Mouse (Mus musculus): ENCODE measurements around the gene Cdc34. TPM values are rescaled to one million over a fixed set of nuclear protein-coding genes. Genes with fewer than 3 reads are reported as not detected.

Gene Cdc34
- total RNA-seq, 2 experiments from 2014 or later: 158 to 159 TPM

DNA sequence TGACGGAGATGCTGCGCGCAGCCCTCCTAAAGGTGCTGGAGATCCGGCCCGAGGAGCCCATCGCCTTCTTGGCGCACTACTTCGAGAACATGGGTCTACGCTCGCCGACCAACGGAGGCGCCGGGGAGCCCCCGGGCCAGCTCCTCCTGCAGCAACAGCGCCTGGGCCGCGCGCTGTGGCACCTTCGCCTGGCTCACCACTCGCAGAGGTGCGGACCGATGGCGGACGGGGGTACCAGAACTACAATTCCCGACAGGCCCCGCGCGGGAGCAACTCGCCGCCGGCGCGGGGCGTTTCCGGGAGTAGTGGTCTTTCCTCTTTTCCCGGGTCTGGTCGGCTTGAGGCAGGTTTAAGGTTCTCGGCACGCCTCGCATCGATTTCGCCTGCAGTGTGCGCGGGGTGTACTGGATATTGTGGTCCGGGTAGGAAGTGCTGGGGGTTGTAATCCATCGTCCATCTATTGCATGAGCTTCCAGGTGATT, 12.4 kb upstream of the Cdc34 start:
- DNase-seq: peak; percentile 75 to 80
- intact Hi-C loops (cut with DNase I): no loop called here

- intact Hi-C loops (cut with DNase I): no loop called here
- DNase-seq: no peak
Observed at GRCm38 (mm10) chr10:79670071-79670888, 11.7 kb upstream of the Cdc34 start.

DNA sequence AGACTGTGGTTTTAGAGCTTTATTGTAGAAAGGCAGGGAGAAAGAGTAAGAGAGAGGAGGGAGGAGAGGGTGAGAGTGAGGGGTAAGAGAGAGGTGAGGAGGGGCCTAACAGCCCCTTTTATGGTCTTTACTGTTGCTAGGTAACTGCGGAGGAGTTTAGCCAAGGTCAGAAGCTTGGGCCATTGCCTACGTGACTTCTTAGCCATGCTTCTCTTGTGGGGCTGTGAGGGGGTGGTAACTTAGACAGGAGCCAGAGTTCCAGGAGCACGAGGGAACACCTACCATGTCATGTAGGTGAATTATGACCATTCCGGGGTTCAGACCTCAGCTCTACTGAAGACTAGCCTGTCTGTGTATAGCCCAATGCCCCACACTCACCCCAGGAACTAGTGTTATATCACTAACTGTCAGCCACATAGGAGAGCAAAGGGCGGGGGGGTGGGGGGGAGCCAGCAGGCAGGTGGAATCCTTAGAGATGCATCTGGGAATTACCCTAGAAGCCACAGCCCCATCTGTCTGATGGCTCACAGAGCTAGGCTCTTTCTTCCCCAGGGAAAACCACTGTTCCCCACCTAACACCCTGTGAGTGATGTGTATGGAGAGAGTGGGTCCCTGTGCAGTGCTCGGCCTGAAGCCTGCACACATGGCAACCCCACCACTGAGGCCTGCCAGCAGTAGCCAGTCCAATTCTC, 10.5 kb upstream of the Cdc34 start:
- intact Hi-C loops (cut with DNase I): no loop called here
- no peak for DNase-seq

DNA sequence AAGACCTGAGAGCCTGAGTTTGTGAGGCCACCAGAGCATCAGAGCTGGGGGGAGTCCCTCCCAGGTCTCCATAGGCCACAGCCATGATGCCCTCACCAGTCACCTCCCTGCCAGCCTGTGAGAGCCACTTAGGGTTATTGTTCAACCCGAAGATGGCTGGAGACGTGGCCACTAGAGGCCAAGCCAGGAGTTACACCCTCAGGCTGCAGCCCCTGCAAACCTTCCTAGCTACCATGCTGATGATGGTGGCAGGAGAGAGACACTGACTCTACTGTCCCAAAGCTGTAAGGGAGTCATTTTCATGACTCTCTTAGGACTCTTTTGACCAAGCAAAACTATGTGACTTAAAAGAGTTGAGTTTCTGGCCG, 9.9 kb upstream of the Cdc34 start:
- no peak for DNase-seq
- intact Hi-C loops (cut with DNase I): no loop called here

GRCm38 (mm10) chr10:79673054-79673453, 8.9 kb upstream of the Cdc34 start:
- no peak for DNase-seq
- intact Hi-C loops (cut with DNase I): no loop called here

- intact Hi-C loops (cut with DNase I): no loop called here
Observed at GRCm38 (mm10) chr10:79675346-79676035, 6.5 kb upstream of the Cdc34 start.

DNA sequence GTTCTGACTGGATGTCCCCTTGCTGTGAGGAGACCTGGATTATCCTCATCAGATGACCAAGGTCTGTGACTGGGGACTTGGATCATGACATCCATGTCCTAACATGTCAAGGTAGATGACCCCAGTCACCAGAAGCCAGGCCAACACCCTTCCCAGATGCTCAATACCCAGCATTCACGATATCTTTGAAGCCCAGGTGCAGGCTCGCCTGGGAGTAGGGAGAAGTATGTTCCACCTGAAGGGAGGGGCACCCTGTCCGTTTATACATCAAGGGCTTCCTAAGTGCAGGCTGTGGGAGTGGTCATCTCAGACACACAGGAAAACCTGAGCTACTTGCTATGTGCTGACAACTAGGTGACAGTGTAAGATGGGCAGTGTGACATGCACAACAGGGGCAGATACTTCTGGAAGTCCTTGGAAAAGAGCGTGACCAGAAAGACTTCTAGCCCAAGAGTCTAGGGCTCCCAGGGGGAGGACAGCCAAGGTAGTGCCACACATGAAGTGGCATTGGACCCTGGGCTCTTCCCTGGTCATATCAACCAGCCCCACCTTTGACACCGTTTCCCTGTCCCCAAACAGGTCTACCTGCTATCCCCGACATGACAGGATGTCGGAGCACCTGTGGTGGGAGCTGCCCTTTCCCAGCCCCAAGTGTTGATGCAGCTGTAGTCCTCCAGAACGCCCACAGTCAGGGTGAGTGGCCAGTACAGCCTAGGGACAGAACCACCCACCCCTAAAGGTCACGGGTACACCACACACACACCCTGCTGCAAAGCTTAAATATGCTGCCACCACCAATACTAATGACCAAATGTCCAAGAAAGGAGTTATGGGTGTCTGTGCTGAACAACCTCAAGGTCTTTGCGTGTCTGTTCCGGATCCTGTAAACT, 1.1 kb upstream of the Cdc34 start:
- no peak for DNase-seq

More at GRCm38 (mm10) chr10:79675346-79676035, 6.5 kb upstream of the Cdc34 start:
- DNase-seq: no peak

DNA sequence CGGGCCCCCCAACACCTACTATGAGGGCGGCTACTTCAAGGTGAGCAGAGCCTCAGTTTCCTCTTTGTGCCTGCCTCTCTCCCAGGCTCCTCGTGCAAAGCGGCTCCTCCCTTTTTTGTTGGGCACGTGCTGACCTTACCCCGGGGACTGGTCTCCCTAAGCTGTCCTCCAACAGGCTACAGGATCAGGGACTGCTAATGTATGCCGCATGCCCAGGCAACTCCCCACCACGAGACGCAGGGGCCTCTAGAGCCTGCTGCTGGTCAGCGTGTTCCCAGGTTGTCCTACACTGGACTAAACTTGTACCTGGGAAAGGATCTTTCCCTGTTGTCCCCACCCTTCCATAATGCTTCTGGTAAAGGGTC, 538 bp downstream of the Cdc34 start:
- intact Hi-C loops (cut with DNase I): no loop called here
- no peak for DNase-seq

More for the DNA sequence above, 1.1 kb upstream of the Cdc34 start:
- intact Hi-C loops (cut with DNase I): no loop called here

DNA sequence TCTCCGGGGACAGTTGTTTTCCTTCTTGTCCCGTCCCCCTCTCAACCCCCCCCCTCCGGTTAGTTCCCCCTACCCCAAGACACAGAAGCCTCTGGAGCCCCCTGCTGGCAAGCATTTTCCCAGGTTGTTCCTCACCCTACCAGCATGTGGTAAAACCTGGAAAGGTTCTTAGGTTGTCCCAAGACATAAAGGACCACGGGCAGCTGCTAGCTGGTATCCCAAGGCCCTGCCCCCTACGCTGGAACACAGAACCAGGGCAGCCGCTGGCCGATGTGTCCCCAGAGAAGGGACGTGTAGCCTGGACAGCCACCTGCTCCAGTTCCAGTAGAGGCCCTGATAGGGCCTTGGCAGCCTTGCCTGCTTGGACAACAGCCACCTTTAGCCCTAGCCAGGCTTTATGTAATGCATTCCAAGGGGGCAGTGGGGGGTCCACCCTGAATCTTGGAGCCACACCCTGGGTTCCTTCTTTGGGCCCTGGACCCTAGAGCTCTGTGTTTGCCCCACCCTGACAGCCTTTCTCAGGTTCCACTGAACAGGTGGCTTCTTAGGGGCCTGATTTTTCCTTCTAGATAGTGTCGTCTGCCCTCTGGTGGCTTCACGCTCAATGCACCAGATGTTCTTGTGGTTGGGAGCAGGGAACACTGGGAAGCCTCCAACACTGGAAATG, 1.1 kb downstream of the Cdc34 start:
- peak; percentile 67 to 75 for DNase-seq
- intact Hi-C loops (cut with DNase I): no loop called here

- intact Hi-C loops (cut with DNase I): no loop called here
- peak; percentile 55 to 58 for DNase-seq
Observed at GRCm38 (mm10) chr10:79683726-79684640, 2.0 kb downstream of the Cdc34 start.

GRCm38 (mm10) chr10:79684770-79685600, 3.0 kb downstream of the Cdc34 start:
- no peak for DNase-seq
- intact Hi-C loops (cut with DNase I): no loop called here

- DNase-seq: no peak
- intact Hi-C loops (cut with DNase I): no loop called here
Observed at GRCm38 (mm10) chr10:79686219-79686618, 4.2 kb downstream of the Cdc34 start.

GRCm38 (mm10) chr10:79686691-79687090, 4.7 kb downstream of the Cdc34 start:
- intact Hi-C loops (cut with DNase I): no loop called here
- no peak for DNase-seq

DNA sequence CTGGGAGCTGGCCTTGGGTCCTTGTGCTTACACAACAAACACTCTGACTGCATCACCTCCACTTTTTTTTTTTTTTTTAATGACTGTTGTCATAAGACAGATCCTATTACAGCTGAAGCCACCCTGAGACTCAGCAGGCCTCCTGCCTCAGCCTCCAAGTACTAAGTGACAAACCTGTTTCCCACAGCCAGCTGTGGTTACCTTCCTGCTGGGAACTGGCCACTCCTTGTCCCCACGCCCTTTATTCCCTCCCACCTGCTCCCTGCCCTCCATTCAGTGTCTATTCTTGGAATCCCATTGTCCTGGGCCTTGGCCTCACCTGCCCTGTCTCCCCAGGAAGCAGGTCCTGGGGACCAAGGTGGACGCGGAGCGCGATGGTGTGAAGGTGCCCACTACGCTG, 5.5 kb downstream of the Cdc34 start:
- intact Hi-C loops (cut with DNase I): no loop called here
- DNase-seq: no peak

- intact Hi-C loops (cut with DNase I): no loop called here
- DNase-seq: no peak
Observed at GRCm38 (mm10) chr10:79688720-79689119, 6.7 kb downstream of the Cdc34 start, which contains the start of gene Gzmm. TSS of gene Gzmm (plus strand) at chr10:79689020.

DNA sequence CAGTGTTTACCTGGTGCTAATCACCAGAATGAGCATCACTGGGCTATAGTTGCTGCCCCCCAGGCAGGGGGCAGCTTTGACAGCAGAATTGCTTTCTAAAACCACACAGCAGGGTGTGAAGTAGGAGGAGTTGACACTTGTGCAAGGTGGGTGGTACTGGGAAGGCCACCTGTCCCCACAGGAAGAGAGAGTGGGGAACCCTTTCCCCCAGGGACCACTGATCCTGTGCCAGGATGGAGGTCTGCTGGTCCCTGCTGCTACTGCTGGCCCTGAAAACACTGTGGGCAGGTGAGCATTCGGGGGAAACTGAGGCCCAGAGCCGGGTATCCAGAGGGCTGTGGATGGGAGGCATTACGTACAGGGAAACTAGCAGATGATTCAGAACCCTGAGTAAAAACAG, 7.2 kb downstream of the Cdc34 start:
- intact Hi-C loops (cut with DNase I): no loop called here

GRCm38 (mm10) chr10:79691986-79692548, 10.1 kb downstream of the Cdc34 start:
- intact Hi-C loops (cut with DNase I): no loop called here
- no peak for DNase-seq

More for the DNA sequence above, 7.2 kb downstream of the Cdc34 start:
- DNase-seq: no peak
